Mouse (Mus musculus): ENCODE measurements at regions not wholly inside any gene's neighbourhood (a gene's known extent, or its start where the extent isn't known, plus 50 kb on each side); places are given as distances from the start of the nearest gene placed in this dataset.
A peak's percentile ranks its signal among the peaks of the same experiment; 100 is the strongest.

- DNase-seq = no peak
These were observed 157.2 kb upstream of the Ghitm start for GRCm38 (mm10) chr14:37292084-37292860.

DNA sequence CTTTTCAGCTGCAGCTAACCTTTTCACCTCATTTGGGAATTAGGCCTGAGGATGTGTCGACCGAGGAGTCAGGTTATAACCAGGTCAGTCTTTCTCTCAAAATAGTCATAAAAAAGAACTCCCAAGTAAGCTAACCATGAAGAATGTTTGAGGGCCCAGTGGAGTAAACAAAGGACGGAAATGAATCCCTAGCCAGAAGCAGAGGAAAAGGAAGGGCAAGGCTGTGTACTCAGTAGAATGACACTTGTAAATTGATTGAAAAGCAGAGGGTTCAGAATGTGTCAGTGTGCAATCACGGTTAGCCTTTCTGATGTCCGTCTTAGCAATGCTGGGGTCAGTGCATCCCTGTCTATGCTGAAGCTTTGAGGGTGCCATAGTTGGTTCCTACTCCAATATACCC lies 149.3 kb upstream of the Ghitm start:
- DNase-seq = no peak

DNA sequence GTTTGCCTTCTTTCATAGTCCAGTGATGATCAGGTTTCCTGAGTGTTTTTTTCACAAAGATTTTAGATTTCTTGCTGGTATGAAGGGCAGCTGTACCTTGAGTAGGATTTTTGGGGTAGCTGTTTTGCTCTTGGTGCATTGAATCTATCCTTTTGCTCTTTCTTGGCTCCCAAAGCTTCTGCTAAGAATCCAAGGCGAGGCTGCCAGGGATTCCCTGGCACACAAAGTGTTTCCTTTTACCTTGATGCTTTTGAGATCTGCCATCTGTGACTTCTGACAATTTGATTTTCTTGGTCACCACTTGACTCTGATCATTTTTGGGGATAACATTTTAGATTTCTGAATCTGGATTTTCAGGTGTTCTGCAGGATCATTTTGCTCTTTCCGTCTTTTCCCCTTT lies 144.3 kb upstream of the Ghitm start:
- DNase-seq = no peak

DNA sequence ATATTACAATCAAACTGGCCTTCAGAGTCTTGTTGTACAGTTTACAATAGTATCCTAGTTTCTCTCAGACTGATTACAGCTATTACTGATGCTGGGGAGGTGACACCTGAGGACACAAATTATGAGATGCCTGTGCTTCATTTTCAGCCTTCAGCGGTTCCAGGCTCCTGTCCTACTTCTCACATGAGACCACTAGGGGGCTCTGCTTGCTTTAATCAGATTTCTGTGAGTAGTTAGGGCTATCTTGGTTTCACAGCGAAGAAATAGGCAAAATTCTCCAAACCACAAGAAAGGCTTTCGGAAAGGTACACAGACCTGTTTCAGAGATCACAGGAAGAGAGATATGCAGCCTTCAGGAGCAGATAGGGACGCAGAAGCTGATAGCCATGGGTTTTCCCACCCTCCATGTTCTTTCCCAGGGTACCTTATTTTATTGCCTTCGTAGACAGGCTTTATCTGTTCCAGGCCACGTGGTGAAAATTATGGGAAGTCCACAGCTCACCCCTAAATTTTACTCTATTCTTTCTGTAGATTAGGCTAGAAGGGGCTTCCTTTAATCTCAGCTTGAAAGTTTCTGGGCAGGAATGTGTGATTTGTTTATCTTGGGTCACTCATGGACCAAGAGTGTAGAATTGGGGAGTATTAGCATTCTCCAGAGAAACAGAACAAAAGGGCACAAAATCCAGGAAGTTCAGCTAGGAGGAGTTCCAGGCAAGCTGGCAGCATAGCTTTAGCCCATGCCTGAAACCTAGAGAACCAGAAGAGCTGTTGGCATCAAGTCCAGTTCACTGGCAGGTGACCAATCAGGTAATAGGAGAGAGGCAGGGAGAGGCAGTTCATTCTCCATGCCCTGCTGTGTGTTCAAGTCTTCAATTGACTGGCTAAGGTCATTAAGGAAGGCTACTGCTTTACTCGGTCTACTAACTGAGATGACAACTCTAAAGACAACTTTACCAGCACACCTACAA lies 141.9 kb upstream of the Ghitm start:
- peak; percentile 5 for DNase-seq

- DNase-seq = no peak
These were observed 137.0 kb upstream of the Ghitm start for GRCm38 (mm10) chr14:37272063-37272462.

GRCm38 (mm10) chr14:37271015-37271933 lies 136.2 kb upstream of the Ghitm start:
- DNase-seq = no peak

- no peak for DNase-seq
These were observed 134.8 kb upstream of the Ghitm start for GRCm38 (mm10) chr14:37269920-37270319.

DNA sequence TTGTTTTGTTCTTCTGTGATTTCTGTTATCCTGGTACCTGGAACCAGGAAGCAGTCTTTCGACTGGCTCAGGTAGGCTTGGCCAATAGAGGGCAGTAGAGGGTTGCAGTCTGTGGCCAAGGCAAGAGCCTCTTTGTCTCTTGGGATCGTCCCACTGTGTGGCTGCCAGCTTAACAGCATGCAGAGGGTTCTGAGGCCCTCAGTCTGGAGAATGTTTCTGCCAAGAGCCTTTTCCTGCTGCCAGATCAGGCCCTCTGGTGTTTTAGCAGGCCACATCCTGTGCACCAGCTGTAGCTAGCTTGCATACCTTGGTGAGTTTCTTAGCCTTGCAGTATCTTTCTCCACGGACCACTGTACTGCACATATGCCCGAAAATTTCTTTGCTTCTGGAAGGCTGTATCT lies 103.6 kb upstream of the Ghitm start:
- peak; percentile 70 for DNase-seq

GRCm38 (mm10) chr14:37237191-37237590 lies 102.1 kb upstream of the Ghitm start:
- no peak for DNase-seq

- no peak for DNase-seq
These were observed 73.2 kb upstream of the Ghitm start for GRCm38 (mm10) chr14:37208256-37208655.

- DNase-seq = no peak
These were observed 54.7 kb upstream of the Ghitm start for GRCm38 (mm10) chr14:37189795-37190194.

All from heart, postnatal 4 days (tissue).